14 mouse cellular contexts compared by ENCODE assay signal in the genomic region with DNA sequence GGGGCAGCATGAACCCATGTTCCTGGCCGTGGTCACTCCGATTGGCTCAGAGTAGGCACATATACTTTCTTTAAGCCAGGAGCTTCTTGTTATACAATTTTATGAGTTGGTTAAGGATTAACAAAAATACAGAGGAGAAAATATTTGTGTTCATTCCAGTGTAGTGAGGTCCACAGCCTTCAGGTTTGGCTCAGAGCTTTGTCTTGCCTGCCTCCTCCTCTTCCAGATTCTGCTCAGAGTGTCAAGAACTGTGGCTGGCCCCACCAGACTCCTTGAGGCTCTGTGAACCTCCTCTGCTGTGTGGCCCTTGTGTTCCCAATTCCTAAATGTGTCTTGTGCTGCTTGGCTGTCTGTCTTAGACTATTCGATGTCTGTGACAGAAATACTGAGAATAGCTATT. TPM values are rescaled to one million over a fixed set of nuclear protein-coding genes. Genes with fewer than 3 reads are reported as not detected.
"Had no signal": no experiment of that assay in that cellular context is flagged by ENCODE, and none has a peak within 500 bp of the region (broad histone marks: within the 10 kb centered on the region; RNA-seq: fewer than 3 reads in every experiment).

No protein-coding gene starts in this region.

- DNase-seq: lung, postnatal 36 days; midbrain, embryonic 14.5 days; right cerebral cortex, adult 18-20 months; right cerebral cortex, postnatal 25 days had no signal

- H3K27me3 ChIP-seq: liver, embryonic 15.5 days; neural tube, embryonic 15.5 days had no signal

- H3K4me3 ChIP-seq: left cerebral cortex, adult 2 months; limb, embryonic 10.5 days; liver, embryonic 15.5 days; midbrain, embryonic 10.5 days; myocyte; neural tube, embryonic 15.5 days had no signal

- H3K4me1 ChIP-seq: liver, embryonic 15.5 days had no signal

- H3K9me3 ChIP-seq: limb, embryonic 10.5 days; liver, embryonic 15.5 days; midbrain, embryonic 10.5 days; neural tube, embryonic 15.5 days had no signal

- ATAC-seq: intestine, embryonic 16.5 days; lung, postnatal 0 days had no signal

- H3K27ac ChIP-seq: left cerebral cortex, adult 2 months; limb, embryonic 10.5 days; liver, embryonic 15.5 days; midbrain, embryonic 10.5 days; neural tube, embryonic 15.5 days had no signal

- H3K9ac ChIP-seq: liver, embryonic 15.5 days; neural tube, embryonic 15.5 days had no signal

- H3K4me2 ChIP-seq: liver, embryonic 11.5 days; liver, embryonic 15.5 days; neural tube, embryonic 15.5 days had no signal

- H3K36me3 ChIP-seq: limb, embryonic 10.5 days; liver, embryonic 15.5 days; midbrain, embryonic 10.5 days; neural tube, embryonic 15.5 days had no signal

RNA-seq across cellular contexts. Expression of gene Pard3, which starts 59.7 kb away (rescaled TPM):
- total RNA-seq: megakaryocyte, adult 5-6 weeks had no signal
